In the genomic region with DNA sequence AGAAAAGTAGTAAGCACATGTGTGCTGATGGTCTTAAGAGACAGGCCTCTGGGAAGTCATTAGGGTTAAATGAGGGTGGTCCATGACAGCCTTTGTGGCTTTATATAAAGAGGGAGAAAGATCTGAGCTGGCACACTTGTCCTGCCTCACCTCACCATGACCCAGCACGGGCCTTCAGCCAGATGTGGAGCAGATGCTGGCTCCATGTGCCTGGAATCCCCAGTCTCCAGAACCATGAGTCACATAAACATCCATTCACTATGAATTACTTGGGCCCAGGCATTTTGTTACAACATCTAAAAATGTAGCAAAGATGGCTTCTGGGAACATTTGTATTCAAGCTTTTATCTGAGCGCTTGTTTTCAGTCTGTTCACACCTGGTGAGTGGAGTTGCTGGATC, we compare ENCODE assay signal across 8 mouse cellular contexts.
"Had no signal": no experiment of that assay in that cellular context is flagged by ENCODE, and none has a peak within 500 bp of the region (broad histone marks: within the 10 kb centered on the region; RNA-seq: fewer than 3 reads in every experiment).

No protein-coding gene starts in this region.

- DNase-seq: liver, postnatal 0 days; lung, adult 2 months; lung, postnatal 14 days; lung, postnatal 36 days; right cerebral cortex, postnatal 14 days; thymus, adult 2 months; thymus, postnatal 25 days; thymus, postnatal 4 days had no signal
